Mouse (Mus musculus) lung, postnatal 0 days (tissue): ENCODE data around the gene Lrrc4b. TPM values are rescaled to one million over a fixed set of nuclear protein-coding genes. Genes with fewer than 3 reads are reported as not detected.

Source experiments
- ATAC-seq: fragments of 200-750 bp; cut with Nextera tagmentation; 2 replicates; pipeline ENCODE4 v1.8.0; 2017; ENCODE audit warnings: moderate library complexity
- DNase-seq: peaks from one replicate; pipeline ENCODE4 v3.0.0-alpha.2; 2016; ENCODE audit warnings: low spot score
- H3K27ac ChIP-seq: fragments of 300-500 bp; sonication (generic); 2 replicates; pipeline ENCODE4 v1.5.1; 2014; ENCODE audit warnings: antibody characterized with exemption, mild to moderate bottlenecking, low read length, mixed read lengths
- H3K27me3 ChIP-seq: fragments of 300-500 bp; sonication (generic); replicated peaks from 2 replicates; pipeline ENCODE4 v1.6.1; 2014; ENCODE audit warnings: low read length, mixed read lengths; ENCODE audit not compliant: insufficient read depth
- H3K36me3 ChIP-seq: fragments of 300-500 bp; sonication (generic); 2 replicates; pipeline ENCODE4 v1.6.1; 2014; ENCODE audit warnings: low read length, mixed read lengths; ENCODE audit not compliant: insufficient read depth
- H3K4me1 ChIP-seq: fragments of 300-500 bp; sonication (generic); 2 replicates; pipeline ENCODE4 v1.6.1; 2014; ENCODE audit warnings: antibody characterized with exemption, low read depth, low read length, mixed read lengths; ENCODE audit not compliant: insufficient read depth
- H3K4me2 ChIP-seq: fragments of 300-500 bp; sonication (generic); replicated peaks from 2 replicates; pipeline ENCODE4 v1.6.1; 2014; ENCODE audit warnings: low read depth, mild to moderate bottlenecking, low read length, moderate library complexity, mixed read lengths
- H3K4me3 ChIP-seq: fragments of 300-500 bp; sonication (generic); 2 replicates; pipeline ENCODE4 v1.5.1; 2014; ENCODE audit warnings: low read depth, low read length
- H3K9ac ChIP-seq: fragments of 300-500 bp; sonication (generic); replicated peaks from 2 replicates; pipeline ENCODE4 v1.6.1; 2014; ENCODE audit warnings: low read depth, mild to moderate bottlenecking
- H3K9me3 ChIP-seq: fragments of 300-500 bp; sonication (generic); 2 replicates; pipeline ENCODE4 v1.6.1; 2016; ENCODE audit warnings: low read length, mixed read lengths
- CTCF ChIP-seq: IDR thresholded peaks from 2 replicates; pipeline ENCODE4 v1.5.1; 2016; ENCODE audit warnings: antibody characterized with exemption, mild to moderate bottlenecking
- EP300 ChIP-seq: IDR thresholded peaks from 2 replicates; pipeline ENCODE4 v1.6.1; 2016; ENCODE audit warnings: antibody characterized with exemption, mild to moderate bottlenecking, control low read depth
- WGBS: fragments of 180-500 bp; shearing (Covaris S2); extraction: QIAGEN DNeasy Blood & Tissue Kit; methylation state at CpG from one replicate; pipeline ENCODE4 v1.1.7; 2014; 5-methylcytosine and 5-hydroxymethylcytosine counted together
- polyA plus RNA-seq: library from polyadenylated mRNA; unstranded; fragments of >200 nt; fragmentation: Nextera tagmentation; extraction: Ambion mirVana; gene quantifications from 2 replicates; pipeline ENCODE4 v1.2.1, GENCODE M21; 2015

The Lrrc4b gene
- polyA plus RNA-seq, 1 experiment from 2014 or later, result 0.51 TPM

DNA sequence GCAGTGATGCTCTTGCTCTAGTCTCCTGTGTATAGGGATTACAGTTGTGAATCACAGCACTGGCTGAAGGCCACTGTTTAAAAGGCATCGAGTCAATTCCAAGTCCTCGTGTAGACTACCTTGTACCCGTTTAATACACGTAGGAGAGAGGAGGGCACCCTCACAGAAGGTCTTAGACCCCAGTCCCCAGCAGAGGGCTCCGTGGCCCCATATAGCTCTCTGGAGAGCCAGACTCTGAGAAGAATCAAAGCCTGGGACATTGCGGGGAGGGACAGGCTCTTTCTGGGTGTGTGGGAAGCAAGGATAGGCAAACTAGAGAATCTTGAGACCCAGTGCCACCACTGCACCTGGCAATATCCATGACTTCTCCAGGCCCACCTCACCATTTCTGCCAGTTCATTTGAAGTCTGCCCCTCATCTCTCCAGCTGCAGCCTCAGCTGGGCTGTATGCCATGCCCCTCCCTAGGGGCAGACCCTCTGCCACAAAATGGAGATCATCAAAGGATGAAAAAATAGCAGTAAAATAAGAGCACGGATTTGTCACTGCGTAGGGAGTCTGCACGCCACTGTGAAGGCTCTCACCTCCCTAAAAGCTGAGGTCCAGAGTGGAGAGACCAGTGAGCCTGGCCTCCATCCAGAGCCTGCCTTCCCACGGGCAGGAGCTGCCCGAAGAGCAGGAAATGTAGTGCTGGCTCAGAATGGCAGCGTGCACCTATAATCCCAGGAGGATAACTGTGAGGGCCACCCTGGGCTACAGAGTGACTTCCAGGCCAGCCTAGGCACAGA is 17.4 kb downstream of the Lrrc4b start:
- ATAC-seq, result no peak
- H3K27me3 ChIP-seq, result peaks cover 32% of the 10 kb centered on the region
- H3K4me2 ChIP-seq, result no peak overlapping the region
- H3K36me3 ChIP-seq, result no peaks in the 10 kb centered on the region
- H3K9me3 ChIP-seq, result no peaks in the 10 kb centered on the region
- no peaks in the 10 kb centered on the region for H3K4me1 ChIP-seq
- no peak overlapping the region for H3K4me3 ChIP-seq
- H3K27ac ChIP-seq, result no peak overlapping the region
- H3K9ac ChIP-seq, result no peak overlapping the region
- TF ChIP-seq EP300, result no peak
- no peak for TF ChIP-seq CTCF
- no peak for DNase-seq
- WGBS, result 37% methylated on average over 12 of the region's 12 CpGs

GRCm38 (mm10) chr7:44453256-44453655 is 24.4 kb downstream of the Lrrc4b start:
- Histone ChIP-seq H3K4me3 (no peak overlapping the region), H3K4me2 (no peak overlapping the region), H3K27me3 (no peaks in the 10 kb centered on the region), H3K9me3 (no peaks in the 10 kb centered on the region), H3K27ac (no peak overlapping the region), H3K9ac (no peak overlapping the region), H3K4me1 (no peaks in the 10 kb centered on the region), H3K36me3 (no peaks in the 10 kb centered on the region)
- DNase-seq (peak; percentile 48), ATAC-seq (peak; percentile 67)
- no peak for TF ChIP-seq EP300
- no peak for TF ChIP-seq CTCF
- 6% methylated on average over 3 of the region's 3 CpGs for WGBS

GRCm38 (mm10) chr7:44456302-44456701 is 27.5 kb downstream of the Lrrc4b start:
- DNase-seq (no peak), ATAC-seq (no peak)
- H3K36me3 ChIP-seq, result no peaks in the 10 kb centered on the region
- no peaks in the 10 kb centered on the region for H3K4me1 ChIP-seq
- WGBS, result 57% methylated on average over 1 of the region's 1 CpGs
- no peak overlapping the region for H3K27ac ChIP-seq
- H3K27me3 ChIP-seq, result peaks cover 11% of the 10 kb centered on the region
- H3K4me2 ChIP-seq, result no peak overlapping the region
- no peaks in the 10 kb centered on the region for H3K9me3 ChIP-seq
- no peak overlapping the region for H3K4me3 ChIP-seq
- no peak overlapping the region for H3K9ac ChIP-seq
- no peak for TF ChIP-seq CTCF
- no peak for TF ChIP-seq EP300

GRCm38 (mm10) chr7:44460067-44460466 is 31.2 kb downstream of the Lrrc4b start:
- Histone ChIP-seq H3K27ac (no peak overlapping the region), H3K36me3 (no peaks in the 10 kb centered on the region), H3K27me3 (peaks cover 34% of the 10 kb centered on the region), H3K4me1 (no peaks in the 10 kb centered on the region), H3K4me2 (no peak overlapping the region), H3K9ac (no peak overlapping the region), H3K4me3 (no peak overlapping the region), H3K9me3 (no peaks in the 10 kb centered on the region)
- 69% methylated on average over 6 of the region's 6 CpGs for WGBS
- TF ChIP-seq CTCF (no peak), EP300 (no peak)
- ATAC-seq (no peak), DNase-seq (no peak)

DNA sequence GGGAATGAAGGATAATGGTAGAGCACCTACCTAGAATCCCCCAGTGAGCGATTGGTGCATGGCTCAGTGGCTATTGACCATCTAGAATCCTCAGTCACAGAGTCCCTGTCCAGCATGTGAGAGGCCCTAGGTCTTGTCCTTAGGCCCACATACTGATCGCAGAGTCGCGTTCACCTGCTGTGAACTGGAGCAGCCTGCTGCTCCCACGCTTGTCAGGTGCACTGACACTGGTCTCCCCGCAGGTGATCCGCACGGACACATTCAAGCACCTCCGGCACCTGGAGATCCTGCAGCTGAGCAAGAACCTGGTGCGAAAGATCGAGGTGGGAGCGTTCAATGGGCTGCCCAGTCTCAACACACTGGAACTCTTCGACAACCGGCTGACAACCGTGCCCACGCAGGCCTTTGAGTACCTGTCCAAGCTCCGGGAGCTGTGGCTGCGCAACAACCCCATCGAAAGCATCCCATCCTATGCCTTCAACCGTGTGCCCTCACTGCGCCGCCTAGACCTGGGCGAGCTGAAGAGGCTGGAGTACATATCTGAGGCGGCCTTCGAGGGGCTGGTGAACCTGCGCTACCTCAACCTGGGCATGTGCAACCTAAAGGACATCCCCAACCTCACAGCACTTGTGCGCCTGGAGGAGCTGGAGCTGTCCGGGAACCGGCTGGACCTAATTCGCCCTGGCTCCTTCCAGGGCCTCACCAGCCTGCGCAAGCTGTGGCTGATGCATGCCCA is 32.1 kb downstream of the Lrrc4b start:
- Histone ChIP-seq H3K9ac (no peak overlapping the region), H3K4me2 (no peak overlapping the region), H3K36me3 (no peaks in the 10 kb centered on the region), H3K4me3 (no peak overlapping the region), H3K27ac (no peak overlapping the region), H3K27me3 (peaks cover 34% of the 10 kb centered on the region), H3K9me3 (no peaks in the 10 kb centered on the region), H3K4me1 (no peaks in the 10 kb centered on the region)
- no peak for DNase-seq
- no peak for ATAC-seq
- WGBS, result 66% methylated on average over 31 of the region's 31 CpGs
- TF ChIP-seq EP300, result no peak
- no peak for TF ChIP-seq CTCF

GRCm38 (mm10) chr7:44461503-44462217 is 32.8 kb downstream of the Lrrc4b start:
- H3K4me2 ChIP-seq, result no peak overlapping the region
- peaks cover 34% of the 10 kb centered on the region for H3K27me3 ChIP-seq
- no peaks in the 10 kb centered on the region for H3K36me3 ChIP-seq
- no peak overlapping the region for H3K4me3 ChIP-seq
- TF ChIP-seq CTCF (no peak), EP300 (no peak)
- DNase-seq (no peak), ATAC-seq (no peak)
- H3K27ac ChIP-seq, result no peak overlapping the region
- 47% methylated on average over 51 of the region's 57 CpGs for WGBS
- no peak overlapping the region for H3K9ac ChIP-seq
- H3K4me1 ChIP-seq, result no peaks in the 10 kb centered on the region
- H3K9me3 ChIP-seq, result no peaks in the 10 kb centered on the region
